In genomic region chr2:37879697-37880096, GRCm38 (mm10) we compare ENCODE assay signal across 16 mouse cellular contexts.
DNase-seq lines count a peak whose midpoint lies in the region; ATAC-seq lines count a peak whose summit lies in the region.
"Had no signal": no experiment of that assay in that cellular context is flagged by ENCODE, and none has a peak within 500 bp of the region (broad histone marks: within the 10 kb centered on the region; RNA-seq: fewer than 3 reads in every experiment).

No protein-coding gene starts in this region.

- no peak for DNase-seq in kidney, adult 9 months
- peak; percentile 49 for DNase-seq in midbrain, embryonic 14.5 days
- DNase-seq in left cerebral cortex, postnatal 10 days (ENCODE audit: extremely low spot score in 1 of 2, low spot score in 2 of 2): no peak
- no peak for DNase-seq in kidney, adult 8-10 months
- DNase-seq in natural killer cell, adult 2 months (ENCODE audit: low spot score in 2 of 2): no peak
- DNase-seq in right cerebral cortex, postnatal 4 days: no peak
- DNase-seq: cerebellum, adult 8-10 months; embryo, embryonic 11 days; kidney, postnatal 14 days; lung, postnatal 36 days; thymus, postnatal 36 days had no signal

- H3K27ac ChIP-seq in kidney, embryonic 15.5 days: no peak overlapping the region
- peak overlapping the region; percentile 31 for H3K27ac ChIP-seq in hindbrain, embryonic 13.5 days
- peak overlapping the region; percentile 49 for H3K27ac ChIP-seq in midbrain, embryonic 14.5 days (replicated peaks; ENCODE audit: low read depth, low read length)
- H3K27ac ChIP-seq: liver, embryonic 14.5 days; stomach, embryonic 15.5 days had no signal

- 66% methylated on average over 4 of the region's 4 CpGs for WGBS in kidney, embryonic 15.5 days
- WGBS in hindbrain, embryonic 13.5 days: 39% methylated on average over 4 of the region's 4 CpGs
- 31% methylated on average over 4 of the region's 4 CpGs for WGBS in midbrain, embryonic 14.5 days

- H3K36me3 ChIP-seq in kidney, embryonic 15.5 days: no peaks in the 10 kb centered on the region
- H3K36me3 ChIP-seq in hindbrain, embryonic 13.5 days: no peaks in the 10 kb centered on the region
- H3K36me3 ChIP-seq in midbrain, embryonic 14.5 days (ENCODE audit: control insufficient read depth, insufficient read depth, low read length): no peaks in the 10 kb centered on the region
- H3K36me3 ChIP-seq: heart, embryonic 12.5 days; stomach, embryonic 15.5 days had no signal

- H3K27me3 ChIP-seq in kidney, embryonic 15.5 days: no peaks in the 10 kb centered on the region
- H3K27me3 ChIP-seq in hindbrain, embryonic 13.5 days: no peaks in the 10 kb centered on the region
- H3K27me3 ChIP-seq in midbrain, embryonic 14.5 days (ENCODE audit: control insufficient read depth, insufficient read depth, low read length): no peaks in the 10 kb centered on the region
- H3K27me3 ChIP-seq: heart, embryonic 12.5 days; stomach, embryonic 15.5 days had no signal

- no peak overlapping the region for H3K4me3 ChIP-seq in kidney, embryonic 15.5 days (replicated peaks)
- no peak overlapping the region for H3K4me3 ChIP-seq in hindbrain, embryonic 13.5 days
- no peak overlapping the region for H3K4me3 ChIP-seq in midbrain, embryonic 14.5 days (replicated peaks; ENCODE audit: low read depth, low read length)
- H3K4me3 ChIP-seq: heart, embryonic 12.5 days; stomach, embryonic 15.5 days had no signal

- 0 out of 2 replicates have a peak, but pooled peaks have one; percentile 49 for ATAC-seq in kidney, embryonic 15.5 days (replicated peaks; ENCODE audit: low FRiP score)
- peak; percentile 75 for ATAC-seq in hindbrain, embryonic 13.5 days (ENCODE audit: low FRiP score)
- ATAC-seq in midbrain, embryonic 14.5 days (ENCODE audit: low FRiP score, low TSS enrichment): peak; percentile 55; the same call in 1 of the 2 replicates

- peaks cover 5% of the 10 kb centered on the region for H3K4me1 ChIP-seq in kidney, embryonic 15.5 days
- peaks cover 44% of the 10 kb centered on the region for H3K4me1 ChIP-seq in hindbrain, embryonic 13.5 days (replicated peaks)
- peaks cover 17% of the 10 kb centered on the region for H3K4me1 ChIP-seq in midbrain, embryonic 14.5 days (ENCODE audit: control insufficient read depth, insufficient read depth, low read length)
- H3K4me1 ChIP-seq: heart, embryonic 12.5 days had no signal

- no peak overlapping the region for H3K4me2 ChIP-seq in kidney, embryonic 15.5 days
- H3K4me2 ChIP-seq in hindbrain, embryonic 13.5 days: no peak overlapping the region
- H3K4me2 ChIP-seq in midbrain, embryonic 14.5 days (ENCODE audit: low read length): no peak overlapping the region
- H3K4me2 ChIP-seq: heart, embryonic 12.5 days; stomach, embryonic 15.5 days had no signal

- H3K9ac ChIP-seq in kidney, embryonic 15.5 days: no peak overlapping the region
- H3K9ac ChIP-seq in hindbrain, embryonic 13.5 days: no peak overlapping the region
- H3K9ac ChIP-seq in midbrain, embryonic 14.5 days (replicated peaks; ENCODE audit: low read length): no peak overlapping the region
- H3K9ac ChIP-seq: heart, embryonic 12.5 days; liver, embryonic 14.5 days; stomach, embryonic 15.5 days had no signal

- no peaks in the 10 kb centered on the region for H3K9me3 ChIP-seq in kidney, embryonic 15.5 days (replicated peaks)
- H3K9me3 ChIP-seq in hindbrain, embryonic 13.5 days: no peaks in the 10 kb centered on the region
- H3K9me3 ChIP-seq in midbrain, embryonic 14.5 days (ENCODE audit: control insufficient read depth, low read length): no peaks in the 10 kb centered on the region
- H3K9me3 ChIP-seq: heart, embryonic 12.5 days; stomach, embryonic 15.5 days had no signal

- intact Hi-C loops in left cerebral cortex, postnatal 10 days (cut with DNase I): no loop called here
